Mouse (Mus musculus): ENCODE results near the gene Map2k5. TPM values are rescaled to one million over a fixed set of nuclear protein-coding genes. Genes with fewer than 3 reads are reported as not detected.
A peak's percentile ranks its signal among the peaks of the same experiment; 100 is the strongest.

The Map2k5 gene
- polyA plus RNA-seq, 1 experiment from 2014 or later, result 33.6 TPM

DNA sequence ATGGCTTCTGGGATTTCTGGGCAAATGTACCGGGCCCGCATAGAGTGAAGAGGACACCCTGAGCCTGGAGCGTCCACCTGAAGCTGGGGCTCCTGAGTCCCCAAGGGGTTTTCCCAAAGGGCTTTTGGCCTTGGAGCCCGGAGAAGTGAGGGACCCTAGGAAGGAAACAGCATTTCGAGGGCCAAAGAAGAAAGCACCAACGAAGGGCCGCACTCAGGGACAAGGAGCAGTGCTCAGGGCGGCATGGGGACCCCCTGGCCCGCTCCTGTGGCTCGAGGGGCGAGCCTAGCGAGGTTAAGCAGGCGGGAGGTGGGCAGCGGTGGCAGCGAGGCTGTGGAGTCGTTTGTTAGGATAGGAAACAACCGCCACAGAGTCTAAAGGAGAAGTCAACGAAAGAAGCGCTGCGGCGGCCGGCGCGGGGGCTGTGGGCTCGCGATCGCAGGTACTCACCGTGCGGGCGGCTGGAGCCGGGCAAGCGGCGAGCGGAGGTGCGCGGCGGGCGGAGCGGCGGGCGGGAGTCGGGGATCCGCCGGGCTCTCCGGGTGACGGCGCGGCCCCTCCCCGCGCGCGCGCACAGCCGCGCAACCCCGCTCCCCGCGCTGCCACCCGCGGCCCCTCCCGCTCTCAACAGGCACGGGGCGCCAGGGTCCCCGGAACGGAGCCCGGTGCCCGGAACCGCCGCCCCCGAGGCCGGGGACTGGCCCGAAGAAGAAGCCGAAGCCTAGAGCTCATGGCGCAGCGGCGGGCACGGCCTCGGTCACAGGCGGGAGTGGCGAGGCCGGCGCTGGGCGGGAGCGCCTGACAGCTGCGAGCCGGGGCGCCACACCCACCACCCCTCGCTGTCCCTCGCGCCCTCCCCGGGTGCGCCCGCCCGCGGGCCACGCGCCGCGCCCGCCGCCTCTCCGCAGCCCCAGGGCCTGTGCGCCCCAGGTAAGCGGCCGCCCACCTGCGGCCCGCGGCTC, 229.0 kb downstream of the Map2k5 start, which contains the start of gene Skor1:
Gene Skor1 (minus strand): TSS at position 552 of the 962 bp plus-strand sequence.
- under 1% methylated on average over 79 of the region's 108 CpGs for WGBS
- no peak within 1 kb of the TSS for H3K9ac ChIP-seq
- H3K4me2 ChIP-seq, result peak within 1 kb of the TSS; percentile 85
- H3K36me3 ChIP-seq, result no peaks in the 10 kb centered on the region
- no peak within 1 kb of the TSS for H3K27ac ChIP-seq
- H3K4me1 ChIP-seq, result peaks cover 69% of the 10 kb centered on the region
- no peak for ATAC-seq (replicated peaks; ENCODE audit: low FRiP score)
- 0 out of 2 replicates have a peak, but pooled peaks cover 4% of the 10 kb centered on the region for H3K9me3 ChIP-seq (replicated peaks)
- H3K4me3 ChIP-seq (replicated peaks), result peak within 1 kb of the TSS; percentile 49
- H3K27me3 ChIP-seq, result peaks cover 100% of the 10 kb centered on the region

DNA sequence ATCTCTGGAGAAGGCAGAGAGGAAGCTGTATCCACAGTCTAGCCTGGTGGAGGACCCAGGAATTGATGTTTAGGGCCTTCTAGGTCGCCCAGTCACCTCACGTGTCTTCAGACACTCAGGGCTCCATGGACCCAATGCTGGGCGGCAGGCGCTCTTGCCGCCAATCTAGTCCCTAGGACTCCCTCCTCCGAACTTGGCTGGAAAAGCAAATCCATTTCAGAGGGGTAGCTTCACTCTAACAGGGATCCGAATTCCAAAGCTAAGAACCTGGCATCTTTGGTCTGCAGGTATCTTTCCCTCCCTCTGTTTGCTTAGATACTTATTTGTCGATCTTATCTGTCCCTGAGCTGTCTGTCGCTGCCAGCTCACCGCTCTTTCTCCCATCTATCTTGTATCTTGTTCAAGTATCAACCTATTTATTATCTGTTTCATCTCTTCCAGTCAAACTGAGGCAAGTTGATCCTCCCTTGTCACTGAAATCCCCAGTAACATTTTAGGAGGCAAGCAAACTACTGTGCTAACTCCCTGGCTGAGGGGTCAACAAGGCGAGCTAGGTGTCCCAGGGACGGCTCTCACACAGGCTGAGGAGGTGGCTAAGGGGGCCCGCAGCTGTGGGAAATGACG, 229.8 kb downstream of the Map2k5 start:
- peak overlapping the region; percentile 85; the same call in 1 of the 2 replicates for H3K4me2 ChIP-seq
- no peak overlapping the region for H3K9ac ChIP-seq
- 3% methylated on average over 14 of the region's 14 CpGs for WGBS
- no peak for ATAC-seq (replicated peaks; ENCODE audit: low FRiP score)
- H3K36me3 ChIP-seq, result no peaks in the 10 kb centered on the region
- H3K9me3 ChIP-seq (replicated peaks), result no peaks in the 10 kb centered on the region
- H3K27me3 ChIP-seq, result peaks cover 100% of the 10 kb centered on the region
- no peak overlapping the region for H3K27ac ChIP-seq
- H3K4me3 ChIP-seq (replicated peaks), result no peak overlapping the region; the same call in 1 of the 2 replicates
- H3K4me1 ChIP-seq, result peaks cover 76% of the 10 kb centered on the region

DNA sequence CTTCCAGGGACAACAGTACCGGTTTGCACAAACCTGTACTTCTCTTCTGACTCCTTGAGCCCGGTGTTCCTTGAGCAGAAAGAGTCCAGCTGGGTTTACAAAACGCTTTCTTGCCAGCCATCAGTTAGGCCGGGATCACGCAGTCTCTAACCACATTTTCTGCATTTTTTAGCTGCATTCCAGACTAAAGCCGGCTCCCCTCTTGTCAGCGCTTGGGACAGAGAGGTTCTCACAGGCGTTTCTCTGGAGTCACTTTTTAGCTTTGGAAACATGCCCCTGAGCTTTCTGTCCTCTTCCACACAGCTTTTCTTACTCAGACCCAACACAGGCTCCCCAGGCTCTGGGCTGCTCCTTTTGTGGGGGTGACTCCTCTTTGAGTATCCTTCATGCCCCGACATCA, 230.4 kb downstream of the Map2k5 start:
- H3K4me3 ChIP-seq (replicated peaks), result peak overlapping the region; percentile 29
- H3K9me3 ChIP-seq (replicated peaks), result no peaks in the 10 kb centered on the region
- peaks cover 100% of the 10 kb centered on the region for H3K27me3 ChIP-seq
- no peaks in the 10 kb centered on the region for H3K36me3 ChIP-seq
- WGBS, result 0% methylated on average over 9 of the region's 9 CpGs
- peaks cover 81% of the 10 kb centered on the region for H3K4me1 ChIP-seq
- no peak overlapping the region for H3K27ac ChIP-seq
- no peak for ATAC-seq (replicated peaks; ENCODE audit: low FRiP score)
- no peak overlapping the region for H3K9ac ChIP-seq
- H3K4me2 ChIP-seq, result peak overlapping the region; percentile 51

DNA sequence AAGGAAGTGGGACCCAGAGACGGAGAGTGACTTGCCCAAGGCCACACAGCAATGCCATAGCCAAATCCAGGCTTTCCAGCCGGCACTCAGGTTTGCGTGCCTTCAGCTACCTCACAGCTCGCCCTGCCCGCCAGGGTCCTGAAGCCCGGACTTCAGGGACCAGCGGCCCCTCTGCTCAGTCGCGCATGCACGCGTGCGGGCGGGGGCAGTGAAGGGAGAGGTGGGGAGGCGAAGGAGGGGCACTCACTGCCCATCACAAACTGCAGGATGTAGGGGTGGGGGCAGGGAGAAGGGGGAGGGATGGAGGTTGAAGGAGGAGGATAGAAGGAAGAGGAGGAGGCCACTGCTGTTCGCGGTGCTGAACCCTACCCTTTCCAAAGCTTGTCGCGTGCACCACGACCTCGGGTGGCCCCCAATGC, 230.8 kb downstream of the Map2k5 start:
- peaks cover 86% of the 10 kb centered on the region for H3K4me1 ChIP-seq
- peak overlapping the region; percentile 51 for H3K4me2 ChIP-seq
- under 1% methylated on average over 20 of the region's 20 CpGs for WGBS
- H3K4me3 ChIP-seq (replicated peaks), result peak overlapping the region; percentile 29
- H3K27me3 ChIP-seq, result peaks cover 100% of the 10 kb centered on the region
- H3K27ac ChIP-seq, result no peak overlapping the region
- H3K9me3 ChIP-seq (replicated peaks), result no peaks in the 10 kb centered on the region
- no peaks in the 10 kb centered on the region for H3K36me3 ChIP-seq
- H3K9ac ChIP-seq, result no peak overlapping the region
- ATAC-seq (replicated peaks; ENCODE audit: low FRiP score), result no peak

DNA sequence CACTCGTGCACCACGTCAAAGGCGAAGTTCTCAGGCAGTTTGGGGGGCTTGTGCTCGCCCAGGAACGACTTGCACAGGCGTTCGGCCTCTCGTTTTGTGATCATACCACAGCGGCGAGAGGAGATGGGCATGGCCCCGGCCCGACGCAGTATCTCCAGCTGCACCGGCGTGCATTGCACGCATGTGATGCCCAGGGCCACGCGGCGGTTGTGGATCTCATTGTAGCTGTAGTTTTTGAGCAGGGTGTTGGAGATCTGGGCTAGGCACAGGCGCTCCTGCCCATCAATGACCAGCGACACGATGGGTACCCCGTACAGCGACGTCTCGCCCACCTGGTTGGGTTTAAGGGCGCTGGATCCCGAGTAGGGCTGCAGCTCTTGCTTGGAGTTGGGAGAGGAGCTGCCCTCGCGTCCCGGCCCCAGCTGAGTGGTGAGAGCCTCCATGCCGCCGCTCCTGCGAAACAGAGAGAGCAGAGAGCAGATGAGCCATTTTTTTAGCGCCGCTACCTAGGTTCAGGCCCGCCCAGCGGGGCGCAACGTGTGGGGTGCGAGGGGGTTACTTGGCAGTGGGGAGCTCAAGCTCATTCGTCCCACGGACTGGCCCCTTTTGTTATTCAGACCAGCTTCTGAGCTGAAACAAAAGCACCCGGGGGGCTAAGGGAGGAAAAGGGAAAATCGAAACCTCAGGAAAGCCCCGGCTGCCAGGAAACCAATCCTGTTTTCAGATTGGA, 231.4 kb downstream of the Map2k5 start:
- peaks cover 100% of the 10 kb centered on the region for H3K27me3 ChIP-seq
- H3K4me3 ChIP-seq (replicated peaks), result peak overlapping the region; percentile 29
- no peaks in the 10 kb centered on the region for H3K9me3 ChIP-seq (replicated peaks)
- no peak for ATAC-seq (replicated peaks; ENCODE audit: low FRiP score)
- peak overlapping the region; percentile 51 for H3K4me2 ChIP-seq
- H3K27ac ChIP-seq, result no peak overlapping the region
- peaks cover 83% of the 10 kb centered on the region for H3K4me1 ChIP-seq
- H3K9ac ChIP-seq, result no peak overlapping the region
- WGBS, result under 1% methylated on average over 46 of the region's 46 CpGs
- no peaks in the 10 kb centered on the region for H3K36me3 ChIP-seq

- H3K9me3 ChIP-seq (replicated peaks), result no peaks in the 10 kb centered on the region
- peak overlapping the region; percentile 51 for H3K4me2 ChIP-seq
- 1% methylated on average over 73 of the region's 73 CpGs for WGBS
- no peaks in the 10 kb centered on the region for H3K36me3 ChIP-seq
- H3K4me3 ChIP-seq (replicated peaks), result peak overlapping the region; percentile 29
- no peak overlapping the region for H3K9ac ChIP-seq
- H3K27ac ChIP-seq, result no peak overlapping the region
- H3K27me3 ChIP-seq, result peaks cover 100% of the 10 kb centered on the region
- peaks cover 78% of the 10 kb centered on the region for H3K4me1 ChIP-seq
- no peak for ATAC-seq (replicated peaks; ENCODE audit: low FRiP score)
These were observed 232.2 kb downstream of the Map2k5 start for GRCm38 (mm10) chr9:63145249-63146125.

GRCm38 (mm10) chr9:63144502-63145248, 233.0 kb downstream of the Map2k5 start:
- H3K4me1 ChIP-seq, result peaks cover 77% of the 10 kb centered on the region
- H3K9me3 ChIP-seq (replicated peaks), result no peaks in the 10 kb centered on the region
- ATAC-seq (replicated peaks; ENCODE audit: low FRiP score), result no peak
- H3K36me3 ChIP-seq, result no peaks in the 10 kb centered on the region
- no peak overlapping the region for H3K27ac ChIP-seq
- peaks cover 100% of the 10 kb centered on the region for H3K27me3 ChIP-seq
- peak overlapping the region; percentile 27 for H3K4me2 ChIP-seq
- H3K4me3 ChIP-seq (replicated peaks), result peak overlapping the region; percentile 24
- no peak overlapping the region for H3K9ac ChIP-seq
- WGBS, result under 1% methylated on average over 80 of the region's 80 CpGs

GRCm38 (mm10) chr9:63143641-63144501, 233.8 kb downstream of the Map2k5 start:
- H3K36me3 ChIP-seq, result no peaks in the 10 kb centered on the region
- H3K9me3 ChIP-seq (replicated peaks), result no peaks in the 10 kb centered on the region
- H3K27me3 ChIP-seq, result peaks cover 100% of the 10 kb centered on the region
- H3K4me1 ChIP-seq, result peaks cover 71% of the 10 kb centered on the region
- H3K4me2 ChIP-seq, result peak overlapping the region; percentile 27
- no peak overlapping the region for H3K9ac ChIP-seq
- ATAC-seq (replicated peaks; ENCODE audit: low FRiP score), result no peak
- no peak overlapping the region for H3K27ac ChIP-seq
- WGBS, result 1% methylated on average over 47 of the region's 47 CpGs
- peak overlapping the region; percentile 24 for H3K4me3 ChIP-seq (replicated peaks)

DNA sequence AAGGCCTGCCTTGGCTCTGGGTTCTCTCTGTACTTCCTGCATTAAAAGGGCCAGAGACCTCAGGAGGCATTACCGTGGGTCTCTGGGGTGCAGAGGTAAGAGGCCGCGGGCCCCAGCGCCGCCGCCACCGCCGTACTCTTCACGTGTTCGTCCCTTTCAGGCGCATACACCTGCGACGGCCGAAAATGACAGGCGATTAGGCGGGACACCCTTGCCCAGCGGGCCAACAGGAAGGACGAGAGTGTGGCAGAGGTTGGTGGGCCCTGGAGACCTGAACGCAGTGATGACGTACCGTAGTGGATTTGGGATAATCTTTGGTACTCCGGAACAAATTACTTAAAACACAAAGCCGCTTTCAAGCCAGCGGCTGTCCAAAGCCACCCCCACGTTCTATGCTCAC, 234.5 kb downstream of the Map2k5 start:
- 1% methylated on average over 25 of the region's 25 CpGs for WGBS

More for the DNA sequence above, 234.5 kb downstream of the Map2k5 start:
- Histone ChIP-seq H3K4me3 (replicated peaks) (no peak overlapping the region), H3K27me3 (peaks cover 100% of the 10 kb centered on the region), H3K4me1 (peaks cover 71% of the 10 kb centered on the region), H3K4me2 (no peak overlapping the region), H3K36me3 (no peaks in the 10 kb centered on the region), H3K9ac (no peak overlapping the region), H3K9me3 (replicated peaks) (no peaks in the 10 kb centered on the region), H3K27ac (no peak overlapping the region)
- no peak for ATAC-seq (replicated peaks; ENCODE audit: low FRiP score)

All from kidney, embryonic 15.5 days (tissue).